Mouse (Mus musculus) liver, adult 2 months (tissue): ENCODE results near the gene Kras.

Experiments
- CTCF ChIP-seq: fragments of 200-500 bp; IDR thresholded peaks from 2 replicates; pipeline ENCODE4 v1.5.1; 2011; ENCODE audit warnings: low read depth, low read length, control low read depth
- POLR2A ChIP-seq: fragments of 200-500 bp; IDR thresholded peaks from 2 replicates; pipeline ENCODE4 v1.6.1; 2011; ENCODE audit warnings: low read length, control low read depth; ENCODE audit not compliant: insufficient read depth; ENCODE audit errors: extremely low read depth

- no peak for TF ChIP-seq CTCF
- TF ChIP-seq POLR2A: no peak
These were observed 12.3 kb upstream of the Kras start for GRCm38 (mm10) chr6:145262314-145262713.
